In genomic region chr3:137418636-137419035, GRCm38 (mm10) we compare ENCODE assay signal across 9 mouse cellular contexts.
DNase-seq lines count a peak whose midpoint lies in the region; ATAC-seq lines count a peak whose summit lies in the region.
"Had no signal": no experiment of that assay in that cellular context is flagged by ENCODE, and none has a peak within 500 bp of the region (broad histone marks: within the 10 kb centered on the region; RNA-seq: fewer than 3 reads in every experiment).

No protein-coding gene starts in this region.

- no peaks in the 10 kb centered on the region for H3K27me3 ChIP-seq in hindbrain, embryonic 14.5 days (ENCODE audit: control insufficient read depth, insufficient read depth, low read length)
- H3K27me3 ChIP-seq in hindbrain, embryonic 12.5 days, result 0 out of 2 replicates have a peak, but pooled peaks cover 2% of the 10 kb centered on the region
- H3K27me3 ChIP-seq: limb, embryonic 12.5 days had no signal

- H3K4me2 ChIP-seq in hindbrain, embryonic 14.5 days (replicated peaks), result no peak overlapping the region
- no peak overlapping the region for H3K4me2 ChIP-seq in hindbrain, embryonic 12.5 days (replicated peaks)
- H3K4me2 ChIP-seq: limb, embryonic 12.5 days had no signal

- no peaks in the 10 kb centered on the region for H3K36me3 ChIP-seq in hindbrain, embryonic 14.5 days (replicated peaks; ENCODE audit: control insufficient read depth, insufficient read depth)
- no peaks in the 10 kb centered on the region for H3K36me3 ChIP-seq in hindbrain, embryonic 12.5 days
- H3K36me3 ChIP-seq: limb, embryonic 12.5 days had no signal

- H3K27ac ChIP-seq in hindbrain, embryonic 14.5 days, result no peak overlapping the region
- H3K27ac ChIP-seq in hindbrain, embryonic 12.5 days, result no peak overlapping the region
- H3K27ac ChIP-seq: limb, embryonic 12.5 days had no signal

- no peak for ATAC-seq in hindbrain, embryonic 14.5 days (ENCODE audit: low FRiP score)
- no peak for ATAC-seq in hindbrain, embryonic 12.5 days (ENCODE audit: low FRiP score)
- ATAC-seq in monocyte, adult 5-6 weeks (replicated peaks; ENCODE audit: insufficient number of reproducible peaks, low FRiP score, low TSS enrichment, poor library complexity, severe bottlenecking), result no peak

- H3K4me1 ChIP-seq in hindbrain, embryonic 14.5 days (replicated peaks; ENCODE audit: control insufficient read depth, insufficient read depth, low read length), result peaks cover 6% of the 10 kb centered on the region; the same call in 1 of the 2 replicates
- 0 out of 2 replicates have a peak, but pooled peaks cover 4% of the 10 kb centered on the region for H3K4me1 ChIP-seq in hindbrain, embryonic 12.5 days
- H3K4me1 ChIP-seq: limb, embryonic 12.5 days had no signal

- H3K9me3 ChIP-seq in hindbrain, embryonic 14.5 days (ENCODE audit: control insufficient read depth, low read length), result no peaks in the 10 kb centered on the region
- H3K9me3 ChIP-seq in hindbrain, embryonic 12.5 days (replicated peaks), result no peaks in the 10 kb centered on the region
- H3K9me3 ChIP-seq: limb, embryonic 12.5 days had no signal

- no peak overlapping the region for H3K4me3 ChIP-seq in hindbrain, embryonic 14.5 days (replicated peaks; ENCODE audit: low read length)
- H3K4me3 ChIP-seq in hindbrain, embryonic 12.5 days, result no peak overlapping the region
- H3K4me3 ChIP-seq: limb, embryonic 12.5 days had no signal

- no peak overlapping the region for H3K9ac ChIP-seq in hindbrain, embryonic 14.5 days
- H3K9ac ChIP-seq in hindbrain, embryonic 12.5 days, result no peak overlapping the region
- H3K9ac ChIP-seq: limb, embryonic 12.5 days had no signal

- DNase-seq in hindbrain, embryonic 14.5 days (ENCODE audit: low spot score), result peak; percentile 75
- DNase-seq in 3T3-L1 (ENCODE audit: low read depth, low spot score) (peak; percentile 79), ZHBTc4 (ENCODE audit: low read depth, low spot score) (peak; percentile 12)
- DNase-seq in forelimb bud, embryonic 11.5 days (ENCODE audit: low read depth, low spot score), result peak; percentile 6
- DNase-seq in thymus, adult 18-20 months, result no peak
- DNase-seq in right cerebral cortex, adult 2 months (ENCODE audit: low spot score in 2 of 2), result no peak

- WGBS in hindbrain, embryonic 14.5 days, result 71% methylated on average over 4 of the region's 4 CpGs
- 79% methylated on average over 4 of the region's 4 CpGs for WGBS in hindbrain, embryonic 12.5 days

Comparison
In these comparisons a context has a peak if more than half of its experiments do, and no peak if none do; other contexts are left out.
1. DNase-seq: peak in hindbrain, embryonic 14.5 days (single experiment), 3T3-L1 (single experiment), ZHBTc4 (single experiment) and forelimb bud, embryonic 11.5 days (single experiment); none in thymus, adult 18-20 months (0 of 2) and right cerebral cortex, adult 2 months (0 of 2).